Mouse (Mus musculus) forebrain, embryonic 11.5 days (tissue): ENCODE measurements around the gene Kcnip4. TPM values are rescaled to one million over a fixed set of nuclear protein-coding genes. Genes with fewer than 3 reads are reported as not detected.

Experiments
- ATAC-seq: fragments of 200-750 bp; cut with Nextera tagmentation; replicated peaks from 2 replicates; pipeline ENCODE4 v1.8.0; 2017; ENCODE audit warnings: moderate TSS enrichment; ENCODE audit not compliant: low FRiP score
- DNase-seq: peaks from one replicate; pipeline ENCODE4 v3.0.0-alpha.2; 2017; ENCODE audit warnings: low spot score
- H3K27ac ChIP-seq: fragments of 300-500 bp; sonication (generic); 2 replicates; pipeline ENCODE4 v1.5.1; 2014; ENCODE audit warnings: low read depth, low read length
- H3K27me3 ChIP-seq: fragments of 300-500 bp; sonication (generic); 2 replicates; pipeline ENCODE4 v1.6.1; 2014; ENCODE audit warnings: mild to moderate bottlenecking, low read length, mixed read lengths; ENCODE audit not compliant: control insufficient read depth, insufficient read depth
- H3K36me3 ChIP-seq: fragments of 300-500 bp; sonication (generic); 2 replicates; pipeline ENCODE4 v1.6.1; 2014; ENCODE audit warnings: mild to moderate bottlenecking, low read length, moderate library complexity, mixed read lengths; ENCODE audit not compliant: control insufficient read depth, insufficient read depth
- H3K4me1 ChIP-seq: fragments of 300-500 bp; sonication (generic); replicated peaks from 2 replicates; pipeline ENCODE4 v1.6.1; 2014; ENCODE audit warnings: low read length, mixed read lengths; ENCODE audit not compliant: control insufficient read depth, insufficient read depth
- H3K4me2 ChIP-seq: fragments of 300-500 bp; sonication (generic); 2 replicates; pipeline ENCODE4 v1.6.1; 2014; ENCODE audit warnings: low read depth, mild to moderate bottlenecking, low read length, moderate library complexity, mixed read lengths; ENCODE audit not compliant: severe bottlenecking
- H3K4me3 ChIP-seq: fragments of 300-500 bp; sonication (generic); 2 replicates; pipeline ENCODE4 v1.5.1; 2014; ENCODE audit warnings: low read depth, low read length
- H3K9ac ChIP-seq: fragments of 300-500 bp; sonication (generic); 2 replicates; pipeline ENCODE4 v1.6.1; 2014; ENCODE audit warnings: low read length
- H3K9me3 ChIP-seq: fragments of 300-500 bp; sonication (generic); 2 replicates; pipeline ENCODE4 v1.6.1; 2016; ENCODE audit warnings: low read length, mixed read lengths; ENCODE audit not compliant: control insufficient read depth
- WGBS: fragments of 180-500 bp; shearing (Covaris S2); extraction: QIAGEN DNeasy Blood & Tissue Kit; methylation state at CpG from one replicate; pipeline ENCODE4 v1.1.7; 2014; 5-methylcytosine and 5-hydroxymethylcytosine counted together
- polyA plus RNA-seq: library from polyadenylated mRNA; unstranded; fragments of >200 nt; fragmentation: Nextera tagmentation; extraction: Ambion mirVana; gene quantifications from 2 replicates; pipeline ENCODE4 v1.2.1, GENCODE M21; 2014

Kcnip4 gene
- polyA plus RNA-seq, 1 experiment from 2014 or later = 1.7 TPM

- WGBS = 77% methylated on average over 4 of the region's 4 CpGs
- no peak for DNase-seq
- no peak for ATAC-seq
- H3K27me3 ChIP-seq = no peaks in the 10 kb centered on the region
- no peaks in the 10 kb centered on the region for H3K9me3 ChIP-seq
- no peaks in the 10 kb centered on the region for H3K36me3 ChIP-seq
- no peak overlapping the region for H3K27ac ChIP-seq
- no peak overlapping the region for H3K4me2 ChIP-seq
- H3K4me1 ChIP-seq = no peaks in the 10 kb centered on the region
- no peak overlapping the region for H3K9ac ChIP-seq
- no peak overlapping the region for H3K4me3 ChIP-seq
These were observed 527.3 kb downstream of the Kcnip4 start for GRCm38 (mm10) chr5:48997359-48997758.

- WGBS = 88% methylated on average over 1 of the region's 1 CpGs
- DNase-seq = no peak
- no peaks in the 10 kb centered on the region for H3K27me3 ChIP-seq
These were observed 535.5 kb downstream of the Kcnip4 start for GRCm38 (mm10) chr5:48989145-48989659.

GRCm38 (mm10) chr5:48942378-48943088, 582.2 kb downstream of the Kcnip4 start:
- no peak overlapping the region for H3K27ac ChIP-seq
- 73% methylated on average over 2 of the region's 2 CpGs for WGBS
- no peak overlapping the region for H3K4me3 ChIP-seq
- no peaks in the 10 kb centered on the region for H3K9me3 ChIP-seq
- H3K27me3 ChIP-seq = no peaks in the 10 kb centered on the region
- no peaks in the 10 kb centered on the region for H3K4me1 ChIP-seq
- ATAC-seq = no peak
- DNase-seq = no peak
- no peak overlapping the region for H3K9ac ChIP-seq
- no peaks in the 10 kb centered on the region for H3K36me3 ChIP-seq
- H3K4me2 ChIP-seq = no peak overlapping the region

More at GRCm38 (mm10) chr5:48989145-48989659, 535.5 kb downstream of the Kcnip4 start:
- no peak overlapping the region for H3K9ac ChIP-seq
- no peak overlapping the region for H3K4me3 ChIP-seq
- H3K9me3 ChIP-seq = no peaks in the 10 kb centered on the region
- no peak for ATAC-seq
- H3K4me1 ChIP-seq = no peaks in the 10 kb centered on the region
- no peak overlapping the region for H3K4me2 ChIP-seq
- H3K27ac ChIP-seq = no peak overlapping the region
- H3K36me3 ChIP-seq = no peaks in the 10 kb centered on the region

GRCm38 (mm10) chr5:48931881-48932280, 592.8 kb downstream of the Kcnip4 start:
- ATAC-seq (no peak), DNase-seq (no peak)
- Histone ChIP-seq H3K4me3 (no peak overlapping the region), H3K27ac (no peak overlapping the region), H3K9ac (no peak overlapping the region), H3K4me1 (no peaks in the 10 kb centered on the region), H3K9me3 (no peaks in the 10 kb centered on the region), H3K36me3 (no peaks in the 10 kb centered on the region), H3K4me2 (no peak overlapping the region), H3K27me3 (no peaks in the 10 kb centered on the region)
- 91% methylated on average over 2 of the region's 2 CpGs for WGBS

GRCm38 (mm10) chr5:48890216-48890615, 634.5 kb downstream of the Kcnip4 start:
- Histone ChIP-seq H3K4me3 (peak overlapping the region; percentile 34), H3K4me1 (no peaks in the 10 kb centered on the region; the same call in 1 of the 2 replicates), H3K9ac (no peak overlapping the region), H3K27ac (no peak overlapping the region), H3K27me3 (no peaks in the 10 kb centered on the region), H3K9me3 (no peaks in the 10 kb centered on the region), H3K4me2 (peak overlapping the region; percentile 64), H3K36me3 (no peaks in the 10 kb centered on the region)
- ATAC-seq = no peak
- no peak for DNase-seq
- WGBS = 72% methylated on average over 8 of the region's 8 CpGs

- DNase-seq = peak; percentile 70
- Histone ChIP-seq H3K4me2 (peak overlapping the region; percentile 64), H3K4me1 (no peaks in the 10 kb centered on the region; the same call in 1 of the 2 replicates), H3K36me3 (no peaks in the 10 kb centered on the region), H3K27ac (no peak overlapping the region), H3K9me3 (no peaks in the 10 kb centered on the region), H3K9ac (peak overlapping the region; percentile 47), H3K27me3 (no peaks in the 10 kb centered on the region), H3K4me3 (peak overlapping the region; percentile 34)
- WGBS = 4% methylated on average over 18 of the region's 18 CpGs
- ATAC-seq = peak; percentile 93
These were observed 635.1 kb downstream of the Kcnip4 start for GRCm38 (mm10) chr5:48889395-48890194.

GRCm38 (mm10) chr5:48878081-48878480, 646.6 kb downstream of the Kcnip4 start:
- Histone ChIP-seq H3K4me3 (no peak overlapping the region), H3K9ac (no peak overlapping the region), H3K9me3 (no peaks in the 10 kb centered on the region), H3K4me1 (no peaks in the 10 kb centered on the region), H3K27me3 (no peaks in the 10 kb centered on the region), H3K36me3 (no peaks in the 10 kb centered on the region), H3K4me2 (no peak overlapping the region), H3K27ac (no peak overlapping the region)
- no peak for DNase-seq
- no peak for ATAC-seq
- 78% methylated on average over 2 of the region's 2 CpGs for WGBS

GRCm38 (mm10) chr5:48864268-48864967, 660.3 kb downstream of the Kcnip4 start:
- Histone ChIP-seq H3K27me3 (no peaks in the 10 kb centered on the region), H3K9me3 (no peaks in the 10 kb centered on the region), H3K36me3 (no peaks in the 10 kb centered on the region), H3K9ac (no peak overlapping the region), H3K4me2 (no peak overlapping the region), H3K4me3 (no peak overlapping the region), H3K4me1 (no peaks in the 10 kb centered on the region), H3K27ac (no peak overlapping the region)
- DNase-seq = no peak
- ATAC-seq = peak; percentile 33; the same call in 1 of the 2 replicates
- WGBS = 74% methylated on average over 3 of the region's 3 CpGs
